Mouse (Mus musculus) spleen, adult 2 months (tissue): ENCODE measurements at regions not wholly inside any gene's neighbourhood (a gene's known extent, or its start where the extent isn't known, plus 50 kb on each side); places are given as distances from the start of the nearest gene placed in this dataset.
"Not testable (repeated sequence)": the region's sequence is repeated elsewhere in the genome, so short reads cannot be mapped to it uniquely, and the experiment has no call there.

ENCODE experiments used
- DNase-seq, 2 experiments: peaks; one replicate each; pipeline versions ENCODE4 v3.0.0 to v3.0.0-alpha.2; 2012 to 2021; ENCODE audit warnings: low spot score in 2 of 2, low read depth in 1 of 2
- H3K27ac ChIP-seq: fragments of 200-500 bp; 2 replicates; pipeline ENCODE4 v1.5.1; 2012; ENCODE audit warnings: low read length, inconsistent platforms; ENCODE audit not compliant: insufficient read depth
- H3K27me3 ChIP-seq: fragments of 200-500 bp; 2 replicates; pipeline ENCODE4 v1.6.1; 2012; ENCODE audit warnings: mild to moderate bottlenecking, moderate library complexity, low read length, inconsistent platforms; ENCODE audit not compliant: control insufficient read depth, insufficient read depth
- H3K36me3 ChIP-seq: fragments of 200-500 bp; 2 replicates; pipeline ENCODE4 v1.6.1; 2012; ENCODE audit warnings: mild to moderate bottlenecking, low read length, inconsistent platforms; ENCODE audit not compliant: control insufficient read depth, insufficient read depth
- H3K4me1 ChIP-seq: fragments of 200-500 bp; 2 replicates; pipeline ENCODE4 v1.6.1; 2011; ENCODE audit warnings: inconsistent platforms; ENCODE audit not compliant: control insufficient read depth, insufficient read depth, insufficient read length
- H3K4me3 ChIP-seq: fragments of 200-500 bp; 2 replicates; pipeline ENCODE4 v1.5.1; 2011; ENCODE audit warnings: mild to moderate bottlenecking, inconsistent platforms; ENCODE audit not compliant: insufficient read depth, insufficient read length; ENCODE audit errors: extremely low read depth
- CTCF ChIP-seq: fragments of 200-500 bp; IDR thresholded peaks from 2 replicates; pipeline ENCODE4 v1.5.1; 2011; ENCODE audit warnings: mild to moderate bottlenecking, inconsistent platforms; ENCODE audit not compliant: insufficient read depth, insufficient read length, insufficient replicate concordance; ENCODE audit errors: extremely low read depth
- POLR2A ChIP-seq: fragments of 200-500 bp; IDR thresholded peaks from 2 replicates; pipeline ENCODE4 v1.6.1; 2011; ENCODE audit warnings: low read depth, low read length, inconsistent platforms
- WGBS: fragments of 180-500 bp; shearing (Covaris S2); methylation state at CpG from one replicate; pipeline ENCODE4 v1.1.7; 2018; 5-methylcytosine and 5-hydroxymethylcytosine counted together

- DNase-seq, H3K27ac ChIP-seq, H3K4me1 ChIP-seq, H3K36me3 ChIP-seq, H3K4me3 ChIP-seq, H3K27me3 ChIP-seq: not testable (repeated sequence)
- WGBS = 91% methylated on average over 15 of the region's 15 CpGs
Observed at GRCm38 (mm10) chr13:13888847-13889246, 65.4 kb upstream of the B3galnt2 start.

GRCm38 (mm10) chr13:13889297-13890120, 64.8 kb upstream of the B3galnt2 start:
- peak; percentile 91 to 97 for DNase-seq
- H3K36me3 ChIP-seq = no peaks in the 10 kb centered on the region
- no peak overlapping the region for H3K27ac ChIP-seq
- H3K4me1 ChIP-seq = no peaks in the 10 kb centered on the region
- TF ChIP-seq CTCF (peak; percentile 69; the same call in 1 of the 2 replicates), POLR2A (no peak)
- WGBS = 19% methylated on average over 17 of the region's 17 CpGs
- peak overlapping the region; percentile 57 for H3K4me3 ChIP-seq
- no peaks in the 10 kb centered on the region for H3K27me3 ChIP-seq

GRCm38 (mm10) chr13:13902186-13902585, 52.1 kb upstream of the B3galnt2 start:
- H3K4me3 ChIP-seq, DNase-seq, H3K36me3 ChIP-seq, H3K27ac ChIP-seq, H3K27me3 ChIP-seq, H3K4me1 ChIP-seq: not testable (repeated sequence)
- 91% methylated on average over 16 of the region's 16 CpGs for WGBS
